Mouse (Mus musculus): ENCODE data around the gene Rdm1.
A peak's percentile ranks its signal among the peaks of the same experiment; 100 is the strongest.
"Not testable (repeated sequence)": the region's sequence is repeated elsewhere in the genome, so short reads cannot be mapped to it uniquely, and the experiment has no call there.

The Rdm1 gene

GRCm38 (mm10) chr11:101616948-101617767 is 9.8 kb upstream of the Rdm1 start:
- no peak for DNase-seq

- DNase-seq, result peak; percentile 29
These were observed 9.1 kb upstream of the Rdm1 start for GRCm38 (mm10) chr11:101617849-101618248.

- no peak for DNase-seq
These were observed 8.4 kb upstream of the Rdm1 start for GRCm38 (mm10) chr11:101618596-101618995.

- DNase-seq, result not testable (repeated sequence)
These were observed 6.9 kb upstream of the Rdm1 start for GRCm38 (mm10) chr11:101620022-101620655.

- no peak for DNase-seq
These were observed 373 bp upstream of the Rdm1 start for GRCm38 (mm10) chr11:101626649-101626994.

- peak; percentile 90 for DNase-seq
These were observed 1.0 kb downstream of the Rdm1 start for GRCm38 (mm10) chr11:101627857-101628559.

GRCm38 (mm10) chr11:101628733-101629417 is 1.9 kb downstream of the Rdm1 start:
- not testable (repeated sequence) for DNase-seq

- no peak for DNase-seq
These were observed 8.7 kb downstream of the Rdm1 start for GRCm38 (mm10) chr11:101635660-101636059.

GRCm38 (mm10) chr11:101639761-101640160 is 12.8 kb downstream of the Rdm1 start:
- no peak for DNase-seq

- peak; percentile 82 for DNase-seq
These were observed 14.1 kb downstream of the Rdm1 start for GRCm38 (mm10) chr11:101640857-101641709.

- not testable (repeated sequence) for DNase-seq
These were observed 15.0 kb downstream of the Rdm1 start for GRCm38 (mm10) chr11:101641710-101642642.

GRCm38 (mm10) chr11:101642931-101643330 is 15.9 kb downstream of the Rdm1 start:
- no peak for DNase-seq

GRCm38 (mm10) chr11:101644591-101644990 is 17.6 kb downstream of the Rdm1 start:
- no peak for DNase-seq

- not testable (repeated sequence) for DNase-seq
These were observed 18.0 kb downstream of the Rdm1 start for GRCm38 (mm10) chr11:101645043-101645410.

GRCm38 (mm10) chr11:101645411-101646282 is 18.7 kb downstream of the Rdm1 start:
- DNase-seq, result peak; percentile 67

GRCm38 (mm10) chr11:101646283-101646794 is 19.3 kb downstream of the Rdm1 start:
- DNase-seq, result not testable (repeated sequence)

GRCm38 (mm10) chr11:101647093-101647492 is 20.1 kb downstream of the Rdm1 start:
- not testable (repeated sequence) for DNase-seq

- DNase-seq, result no peak
These were observed 29.4 kb downstream of the Rdm1 start for GRCm38 (mm10) chr11:101656356-101656755.

- no peak for DNase-seq
These were observed 30.5 kb downstream of the Rdm1 start for GRCm38 (mm10) chr11:101657528-101657885.
